Mouse (Mus musculus) granulocyte monocyte progenitor cell, adult 5-6 weeks (primary cell): ENCODE measurements around the gene Hist1h4n. TPM values are rescaled to one million over a fixed set of nuclear protein-coding genes. Genes with fewer than 3 reads are reported as not detected.
"Not testable (repeated sequence)": the region's sequence is repeated elsewhere in the genome, so short reads cannot be mapped to it uniquely, and the experiment has no call there.

Experiments used
- ATAC-seq: replicated peaks from 2 replicates; pipeline ENCODE4 v1.8.0; 2016; ENCODE audit warnings: mild to moderate bottlenecking, moderate TSS enrichment, inconsistent platforms; ENCODE audit not compliant: poor library complexity, severe bottlenecking
- total RNA-seq, 2 experiments: library from RNA; stranded (forward) in 1 of 2; stranded (reverse) in 1 of 2; fragments of 200-712, 200-1000 nt in 1 of 2; fragments of >200 nt in 1 of 2; fragmentation: Nextera tagmentation in 1 of 2; gene quantifications; 2 replicates each; pipeline ENCODE4 v1.2.3; 2014 to 2017

Gene Hist1h4n
- total RNA-seq, 2 experiments from 2014 or later, result 21.5 to 1,825 TPM

GRCm38 (mm10) chr13:21803058-21803457 is 28.9 kb downstream of the Hist1h4n start:
- ATAC-seq, result peak; percentile 93

GRCm38 (mm10) chr13:21797163-21797562 is 34.8 kb downstream of the Hist1h4n start:
- ATAC-seq, result peak; percentile 94

- no peak for ATAC-seq
Observed at GRCm38 (mm10) chr13:21795584-21795983, 36.4 kb downstream of the Hist1h4n start.

- no peak for ATAC-seq
Observed at GRCm38 (mm10) chr13:21790601-21791283, 41.3 kb downstream of the Hist1h4n start.

GRCm38 (mm10) chr13:21789925-21790324 is 42.1 kb downstream of the Hist1h4n start:
- no peak for ATAC-seq

GRCm38 (mm10) chr13:21787760-21788593 is 44.0 kb downstream of the Hist1h4n start:
- no peak for ATAC-seq

- ATAC-seq, result peak; percentile 82
Observed at GRCm38 (mm10) chr13:21786899-21787629, 44.9 kb downstream of the Hist1h4n start, which contains the start of the genes Hist1h2an and Hist1h2bp. Gene Hist1h2an (minus strand): TSS chr13:21787218. Gene Hist1h2bp (plus strand): TSS chr13:21787461.

- ATAC-seq, result no peak
Observed at GRCm38 (mm10) chr13:21786189-21786898, 45.7 kb downstream of the Hist1h4n start.

GRCm38 (mm10) chr13:21784311-21784710 is 47.7 kb downstream of the Hist1h4n start:
- ATAC-seq, result no peak

- no peak for ATAC-seq
Observed at GRCm38 (mm10) chr13:21783734-21784161, 48.2 kb downstream of the Hist1h4n start.

- peak; percentile 45 for ATAC-seq
Observed at GRCm38 (mm10) chr13:21783255-21783617, 48.8 kb downstream of the Hist1h4n start, which contains the start of gene Hist1h3i. Gene Hist1h3i (minus strand): TSS chr13:21783370.

GRCm38 (mm10) chr13:21782361-21783254 is 49.4 kb downstream of the Hist1h4n start:
- ATAC-seq, result not testable (repeated sequence)

Other genes starting within 250 kb of the Hist1h4n start
- not detected in 2 replicates for gene Olfr1362, start 218.2 kb downstream of the Hist1h4n start, total RNA-seq (2014; fragmentation: Nextera tagmentation)
- gene Olfr1362, start 218.2 kb downstream of the Hist1h4n start, total RNA-seq (2017), result not detected in 2 replicates
- gene Olfr11, start 189.7 kb downstream of the Hist1h4n start, total RNA-seq (2014; fragmentation: Nextera tagmentation), result not detected in 2 replicates
- gene Olfr11, start 189.7 kb downstream of the Hist1h4n start, total RNA-seq (2017), result not detected in 2 replicates
- gene Olfr1361, start 168.8 kb downstream of the Hist1h4n start, total RNA-seq (2014; fragmentation: Nextera tagmentation), result not detected in 2 replicates
- not detected in 2 replicates for gene Olfr1361, start 168.8 kb downstream of the Hist1h4n start, total RNA-seq (2017)
- gene Olfr1360, start 154.8 kb downstream of the Hist1h4n start, total RNA-seq (2014; fragmentation: Nextera tagmentation), result not detected in 2 replicates
- not detected in 2 replicates for gene Olfr1360, start 154.8 kb downstream of the Hist1h4n start, total RNA-seq (2017)
- gene Olfr1359, start 134.1 kb downstream of the Hist1h4n start, total RNA-seq (2014; fragmentation: Nextera tagmentation), result not detected in 2 replicates
- gene Olfr1359, start 134.1 kb downstream of the Hist1h4n start, total RNA-seq (2017), result not detected in 2 replicates
- 210 and 236 TPM in 2 replicates for gene Hist1h2bl, start 116.1 kb downstream of the Hist1h4n start, total RNA-seq (2014; fragmentation: Nextera tagmentation)
- gene Hist1h2bl, start 116.1 kb downstream of the Hist1h4n start, total RNA-seq (2017), result 416 and 515 TPM in 2 replicates
- gene Hist1h2ai, start 115.8 kb downstream of the Hist1h4n start, total RNA-seq (2014; fragmentation: Nextera tagmentation), result 17.2 TPM in 1 of 2 replicates, not detected in the other
- gene Hist1h2ai, start 115.8 kb downstream of the Hist1h4n start, total RNA-seq (2017), result 2,072 and 5,185 TPM in 2 replicates
- gene Hist1h3h, start 114.5 kb downstream of the Hist1h4n start, total RNA-seq (2014; fragmentation: Nextera tagmentation), result 4.5 TPM in 1 of 2 replicates, not detected in the other
- 334 and 360 TPM in 2 replicates for gene Hist1h3h, start 114.5 kb downstream of the Hist1h4n start, total RNA-seq (2017)
- 123 and 125 TPM in 2 replicates for gene Hist1h2bm, start 110.2 kb downstream of the Hist1h4n start, total RNA-seq (2014; fragmentation: Nextera tagmentation)
- 554 and 641 TPM in 2 replicates for gene Hist1h2bm, start 110.2 kb downstream of the Hist1h4n start, total RNA-seq (2017)
- gene Hist1h4j, start 97.1 kb downstream of the Hist1h4n start, total RNA-seq (2014; fragmentation: Nextera tagmentation), result 2.1 and 2.5 TPM in 2 replicates
- 277 and 325 TPM in 2 replicates for gene Hist1h4j, start 97.1 kb downstream of the Hist1h4n start, total RNA-seq (2017)
- gene Hist1h4k, start 81.7 kb downstream of the Hist1h4n start, total RNA-seq (2014; fragmentation: Nextera tagmentation), result 143 and 341 TPM in 2 replicates
- 2,272 and 2,398 TPM in 2 replicates for gene Hist1h4k, start 81.7 kb downstream of the Hist1h4n start, total RNA-seq (2017)
- 8.6 and 105 TPM in 2 replicates for gene Hist1h2ak, start 78.4 kb downstream of the Hist1h4n start, total RNA-seq (2014; fragmentation: Nextera tagmentation)
- gene Hist1h2ak, start 78.4 kb downstream of the Hist1h4n start, total RNA-seq (2017), result 1,120 and 1,478 TPM in 2 replicates
- 168 and 218 TPM in 2 replicates for gene Hist1h2bn, start 78.1 kb downstream of the Hist1h4n start, total RNA-seq (2014; fragmentation: Nextera tagmentation)
- gene Hist1h2bn, start 78.1 kb downstream of the Hist1h4n start, total RNA-seq (2017), result 1,437 and 1,878 TPM in 2 replicates
- gene Hist1h1b, start 51.6 kb downstream of the Hist1h4n start, total RNA-seq (2014; fragmentation: Nextera tagmentation), result 278 and 329 TPM in 2 replicates
- gene Hist1h1b, start 51.6 kb downstream of the Hist1h4n start, total RNA-seq (2017), result 1,634 and 1,715 TPM in 2 replicates
- 73.1 and 153 TPM in 2 replicates for gene Hist1h3i, start 48.8 kb downstream of the Hist1h4n start, total RNA-seq (2014; fragmentation: Nextera tagmentation)
- gene Hist1h3i, start 48.8 kb downstream of the Hist1h4n start, total RNA-seq (2017), result 268 and 310 TPM in 2 replicates
- gene Hist1h2an, start 45.0 kb downstream of the Hist1h4n start, total RNA-seq (2014; fragmentation: Nextera tagmentation), result 8.9 TPM in 1 of 2 replicates, not detected in the other
- 984 and 1,144 TPM in 2 replicates for gene Hist1h2an, start 45.0 kb downstream of the Hist1h4n start, total RNA-seq (2017)
- 8.8 and 28.0 TPM in 2 replicates for gene Hist1h2bp, start 44.7 kb downstream of the Hist1h4n start, total RNA-seq (2014; fragmentation: Nextera tagmentation)
- 41.2 and 55.0 TPM in 2 replicates for gene Hist1h2bp, start 44.7 kb downstream of the Hist1h4n start, total RNA-seq (2017)
- gene Hist1h2bq, start 22.0 kb downstream of the Hist1h4n start, total RNA-seq (2014; fragmentation: Nextera tagmentation), result 261 and 279 TPM in 2 replicates
- gene Hist1h2bq, start 22.0 kb downstream of the Hist1h4n start, total RNA-seq (2017), result 496 and 652 TPM in 2 replicates
- 54.5 TPM in 1 of 2 replicates, not detected in the other for gene Hist1h2ao, start 21.7 kb downstream of the Hist1h4n start, total RNA-seq (2014; fragmentation: Nextera tagmentation)
- gene Hist1h2ao, start 21.7 kb downstream of the Hist1h4n start, total RNA-seq (2017), result 38.4 TPM in 1 of 2 replicates, not detected in the other
- gene Hist1h4m, start 20.4 kb downstream of the Hist1h4n start, total RNA-seq (2014; fragmentation: Nextera tagmentation), result 72.5 and 88.1 TPM in 2 replicates
- gene Hist1h4m, start 20.4 kb downstream of the Hist1h4n start, total RNA-seq (2017), result 1,782 and 2,792 TPM in 2 replicates
- 38.3 and 85.3 TPM in 2 replicates for gene Hist1h2ap, start 1.3 kb upstream of the Hist1h4n start, total RNA-seq (2014; fragmentation: Nextera tagmentation)
- 5,843 and 7,480 TPM in 2 replicates for gene Hist1h2ap, start 1.3 kb upstream of the Hist1h4n start, total RNA-seq (2017)
- gene Hist1h2br, start 1.5 kb upstream of the Hist1h4n start, total RNA-seq (2014; fragmentation: Nextera tagmentation), result 243 and 249 TPM in 2 replicates
- gene Hist1h2br, start 1.5 kb upstream of the Hist1h4n start, total RNA-seq (2017), result 665 and 823 TPM in 2 replicates
- 13.3 and 15.7 TPM in 2 replicates for gene Zfp184, start 112.9 kb upstream of the Hist1h4n start, total RNA-seq (2014; fragmentation: Nextera tagmentation)
- gene Zfp184, start 112.9 kb upstream of the Hist1h4n start, total RNA-seq (2017), result 13.3 and 16.3 TPM in 2 replicates
- gene Pom121l2, start 149.0 kb upstream of the Hist1h4n start, total RNA-seq (2014; fragmentation: Nextera tagmentation), result not detected in 2 replicates
- not detected in 2 replicates for gene Pom121l2, start 149.0 kb upstream of the Hist1h4n start, total RNA-seq (2017)
- 12.8 and 15.1 TPM in 2 replicates for gene Prss16, start 177.5 kb upstream of the Hist1h4n start, total RNA-seq (2014; fragmentation: Nextera tagmentation)
- 8.3 and 9.1 TPM in 2 replicates for gene Prss16, start 177.5 kb upstream of the Hist1h4n start, total RNA-seq (2017)
- 13.4 TPM in 1 of 2 replicates, not detected in the other for gene Hist1h2ah, start 203.4 kb upstream of the Hist1h4n start, total RNA-seq (2014; fragmentation: Nextera tagmentation)
- gene Hist1h2ah, start 203.4 kb upstream of the Hist1h4n start, total RNA-seq (2017), result 1,444 and 2,588 TPM in 2 replicates
- gene Hist1h2bk, start 203.7 kb upstream of the Hist1h4n start, total RNA-seq (2014; fragmentation: Nextera tagmentation), result 9.6 and 80.5 TPM in 2 replicates
- 2,021 and 2,596 TPM in 2 replicates for gene Hist1h2bk, start 203.7 kb upstream of the Hist1h4n start, total RNA-seq (2017)
- 56.3 and 74.3 TPM in 2 replicates for gene Hist1h4i, start 209.2 kb upstream of the Hist1h4n start, total RNA-seq (2014; fragmentation: Nextera tagmentation)
- gene Hist1h4i, start 209.2 kb upstream of the Hist1h4n start, total RNA-seq (2017), result 87.0 TPM in 2 replicates
- 2.7 and 32.2 TPM in 2 replicates for gene Hist1h2ag, start 210.7 kb upstream of the Hist1h4n start, total RNA-seq (2014; fragmentation: Nextera tagmentation)
- 1,459 and 1,590 TPM in 2 replicates for gene Hist1h2ag, start 210.7 kb upstream of the Hist1h4n start, total RNA-seq (2017)
- 83.1 and 134 TPM in 2 replicates for gene Hist1h2bj, start 211.0 kb upstream of the Hist1h4n start, total RNA-seq (2014; fragmentation: Nextera tagmentation)
- 859 and 990 TPM in 2 replicates for gene Hist1h2bj, start 211.0 kb upstream of the Hist1h4n start, total RNA-seq (2017)